Mouse (Mus musculus): ENCODE measurements around the gene Gda.

- TF ChIP-seq POLR2A (IDR thresholded peaks at IDR 0.05; ENCODE audit: low read depth, low read length), result no peak
- no peak for TF ChIP-seq CTCF (conservative IDR thresholded peaks at IDR 0.05; ENCODE audit: insufficient read depth, insufficient read length, low read depth, low read length)
Measured at GRCm38 (mm10) chr19:21457461-21457860, 15.8 kb downstream of the Gda start.

Measured in kidney, adult 2 months (tissue).